Mouse (Mus musculus) WW6 (cell line): ENCODE measurements around the gene Amd1.
A peak's percentile ranks its signal among the peaks of the same experiment; 100 is the strongest.
"Not testable (repeated sequence)": the region's sequence is repeated elsewhere in the genome, so short reads cannot be mapped to it uniquely, and the experiment has no call there.

Experiments used
- DNase-seq: peaks from one replicate; pipeline ENCODE4 v3.0.0-alpha.2; 2013; ENCODE audit warnings: low read depth, low spot score

Gene Amd1

GRCm38 (mm10) chr10:40301181-40302075, 558 bp downstream of the Amd1 start:
- not testable (repeated sequence) for DNase-seq

DNA sequence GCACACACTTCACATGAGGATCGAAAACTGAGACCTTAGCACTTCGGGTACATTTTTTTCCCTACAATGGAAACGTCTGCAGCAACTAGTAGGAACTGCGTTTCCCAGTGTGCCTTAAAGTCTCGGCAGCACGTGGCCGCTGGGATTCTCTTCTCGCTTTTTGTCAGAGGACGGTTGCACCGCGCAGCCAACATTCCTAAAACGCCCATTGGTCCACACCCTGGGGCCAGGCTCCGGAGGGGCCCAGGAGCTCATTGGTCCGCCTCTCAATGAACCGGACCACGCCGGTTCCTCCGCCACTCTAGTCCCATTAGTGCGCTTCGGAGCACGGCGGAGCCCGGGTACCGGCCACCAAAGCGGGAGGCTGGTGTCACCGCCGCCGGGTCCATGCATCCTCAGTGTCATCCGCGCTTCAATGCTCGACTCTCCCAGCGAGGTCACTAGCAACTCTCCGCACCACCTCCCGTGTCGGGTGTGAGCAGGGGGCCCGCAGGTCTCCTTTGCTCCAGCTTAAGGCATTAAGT, 1.3 kb downstream of the Amd1 start:
- peak; percentile 76 for DNase-seq

DNA sequence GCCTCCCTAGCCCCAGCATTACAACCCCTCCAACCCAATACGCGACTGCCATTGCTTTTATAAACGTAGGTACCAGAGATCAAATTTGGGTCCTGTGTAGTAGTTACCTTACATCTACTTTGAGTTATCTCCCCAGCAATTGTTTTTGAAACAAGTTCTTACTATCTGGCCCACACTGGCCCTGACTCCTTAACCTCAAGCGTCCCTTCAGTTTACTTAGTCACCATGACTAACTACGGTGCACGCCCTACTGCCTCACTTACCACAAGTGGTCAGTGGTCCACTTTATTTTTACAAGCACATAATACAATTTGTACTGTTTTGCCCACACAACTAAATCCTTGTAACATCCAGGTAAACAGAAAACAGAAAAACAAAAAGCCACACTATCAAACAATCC, 9.3 kb downstream of the Amd1 start:
- no peak for DNase-seq

- no peak for DNase-seq
These were observed 15.2 kb downstream of the Amd1 start for GRCm38 (mm10) chr10:40286767-40287166.

DNA sequence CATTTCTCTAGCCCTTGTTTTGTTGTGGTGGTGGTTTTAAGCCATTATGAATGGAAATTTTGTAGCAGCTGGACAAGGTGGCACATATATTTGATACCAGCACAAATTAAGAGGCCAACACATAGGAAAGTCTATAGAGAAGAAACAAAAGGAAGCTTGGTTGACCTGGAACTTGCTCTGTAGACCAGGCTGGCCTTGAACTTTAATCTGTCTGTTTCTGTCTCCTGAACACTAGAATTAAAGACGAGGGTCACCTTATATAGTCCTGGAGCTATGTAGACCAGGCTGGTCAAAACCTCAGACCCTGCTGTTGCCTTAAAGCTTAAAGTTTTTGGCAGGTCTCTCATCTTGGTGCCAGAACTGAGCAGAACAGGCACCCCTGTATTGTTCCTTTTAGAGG, 16.4 kb downstream of the Amd1 start:
- DNase-seq = no peak

- DNase-seq = no peak
These were observed 17.0 kb downstream of the Amd1 start for GRCm38 (mm10) chr10:40284997-40285396.

- no peak for DNase-seq
These were observed 17.7 kb downstream of the Amd1 start for GRCm38 (mm10) chr10:40284179-40284831.

GRCm38 (mm10) chr10:40283636-40284035, 18.4 kb downstream of the Amd1 start:
- no peak for DNase-seq

GRCm38 (mm10) chr10:40281565-40281964, 20.4 kb downstream of the Amd1 start:
- DNase-seq = no peak

- no peak for DNase-seq
These were observed 23.7 kb downstream of the Amd1 start for GRCm38 (mm10) chr10:40278317-40278716.

- no peak for DNase-seq
These were observed 26.0 kb downstream of the Amd1 start for GRCm38 (mm10) chr10:40275991-40276390.

- DNase-seq = no peak
These were observed 28.0 kb downstream of the Amd1 start for GRCm38 (mm10) chr10:40273938-40274337.

GRCm38 (mm10) chr10:40271216-40271615, 30.8 kb downstream of the Amd1 start:
- DNase-seq = no peak

DNA sequence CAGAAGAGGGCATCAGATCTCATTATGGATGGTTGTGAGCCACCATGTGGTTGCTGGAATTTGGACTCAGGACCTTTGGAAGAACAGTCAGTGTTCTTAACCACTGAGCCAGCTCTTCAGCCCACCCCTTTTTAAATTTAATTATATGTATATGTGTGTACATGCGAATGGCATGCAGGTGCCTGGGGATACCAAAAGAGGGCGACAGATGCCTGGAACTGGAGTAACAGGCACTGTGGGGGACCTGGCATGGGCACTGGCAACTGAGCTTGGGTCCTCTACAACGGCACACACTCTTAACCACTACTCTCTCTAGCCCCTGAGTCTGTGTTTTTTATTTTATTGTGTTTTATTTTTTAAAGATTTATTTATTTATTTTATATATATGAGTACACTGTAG, 37.1 kb downstream of the Amd1 start:
- DNase-seq = no peak

- no peak for DNase-seq
These were observed 38.3 kb downstream of the Amd1 start for GRCm38 (mm10) chr10:40263691-40264090.

- no peak for DNase-seq
These were observed 39.8 kb downstream of the Amd1 start for GRCm38 (mm10) chr10:40262200-40262599.

GRCm38 (mm10) chr10:40260305-40260704, 41.7 kb downstream of the Amd1 start:
- DNase-seq = no peak

GRCm38 (mm10) chr10:40259542-40259941, 42.4 kb downstream of the Amd1 start:
- DNase-seq = no peak

GRCm38 (mm10) chr10:40258976-40259375, 43.0 kb downstream of the Amd1 start:
- DNase-seq = no peak

- DNase-seq = peak; percentile 81
These were observed 43.5 kb downstream of the Amd1 start for GRCm38 (mm10) chr10:40258401-40258966.

DNA sequence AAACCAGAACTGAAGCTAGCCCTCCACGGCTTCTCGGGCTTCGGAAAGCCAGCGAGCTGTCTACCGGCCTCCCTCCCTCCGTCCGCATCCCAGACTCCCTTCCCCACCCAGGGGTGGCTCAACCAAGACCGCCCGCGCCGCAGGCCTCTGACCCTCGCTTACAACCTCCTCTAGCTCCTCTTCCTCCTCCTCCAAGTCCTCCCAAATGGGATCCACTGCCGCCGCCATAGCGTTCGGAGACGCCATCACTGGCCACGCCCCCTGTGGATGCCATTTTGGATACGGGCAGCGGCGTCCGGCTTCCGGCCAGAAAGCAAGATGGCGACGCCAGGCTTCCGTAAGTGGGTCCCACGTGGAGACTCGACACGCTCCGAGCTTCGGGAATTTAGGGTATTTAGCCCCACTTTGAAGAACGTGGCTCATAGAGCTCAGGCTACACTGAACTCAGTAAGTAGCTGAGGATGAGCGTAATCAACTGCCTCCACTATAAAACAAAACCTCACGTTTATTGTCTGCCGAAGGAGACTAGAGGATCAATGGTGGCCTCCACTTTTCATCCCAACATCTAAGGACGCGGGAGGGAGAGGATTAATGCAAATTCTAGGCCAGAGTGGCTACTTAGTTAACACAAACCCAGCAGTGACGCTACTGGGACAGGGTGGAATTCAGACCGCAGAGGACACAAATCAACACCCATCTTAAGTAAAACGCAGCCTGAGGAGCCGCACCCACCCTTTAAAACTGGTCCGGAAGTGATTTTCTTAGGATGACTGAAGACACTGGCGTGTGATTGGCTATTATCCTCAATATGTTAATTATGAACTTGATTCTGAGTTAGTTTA, 44.4 kb downstream of the Amd1 start, which contains the start of gene Gtf3c6:
Gtf3c6 (minus strand) TSS at position 695 of the 842 bp plus-strand sequence.
- peak; percentile 82 for DNase-seq
